8 mouse cellular contexts compared by ENCODE assay signal in genomic region chr2:163534958-163535524, GRCm38 (mm10). TPM values are rescaled to one million over a fixed set of nuclear protein-coding genes. Genes with fewer than 3 reads are reported as not detected.
DNase-seq lines count a peak whose midpoint lies in the region; ATAC-seq and TF ChIP-seq lines count a peak whose summit lies in the region.

No protein-coding gene starts in this region.

- 10% methylated on average over 22 of the region's 22 CpGs for WGBS in hindbrain, postnatal 0 days
- WGBS in macrophage (ENCODE audit: missing documents): 7% methylated on average over 22 of the region's 22 CpGs

- H3K4me2 ChIP-seq in hindbrain, postnatal 0 days (ENCODE audit: low read depth, low read length): peak overlapping the region; percentile 63

- peak overlapping the region; percentile 33 for H3K9ac ChIP-seq in hindbrain, postnatal 0 days (replicated peaks; ENCODE audit: low read length)

- intact Hi-C loops in gastrocnemius, adult 2 months (cut with DNase I): loop anchor here (2.0 to 10.0 kb wide), 2 partner anchors 64 to 190 kb away; no protein-coding TSS in a partner anchor
- intact Hi-C loops in left cerebral cortex, adult 2 months (cut with DNase I): loop anchor here (1.0 to 10.0 kb wide), 3 partner anchors 184 to 290 kb away; partner anchors contain the start of gene Ccn5

- H3K9me3 ChIP-seq in hindbrain, postnatal 0 days (ENCODE audit: low read length): no peaks in the 10 kb centered on the region

- peak; percentile 88 for ATAC-seq in hindbrain, postnatal 0 days

- peak; percentile 93 for DNase-seq in ZHBTc4 (ENCODE audit: low read depth, low spot score)
- DNase-seq in cerebellum, postnatal 4 days (ENCODE audit: low spot score in 2 of 2): peak; percentile 91 to 95
- DNase-seq in gastrocnemius, adult 2 months: peak; percentile 87
- DNase-seq in hindbrain, postnatal 0 days (ENCODE audit: low spot score): peak; percentile 95
- DNase-seq in left cerebral cortex, adult 2 months (ENCODE audit: extremely low spot score in 1 of 2, low spot score in 2 of 2): peak; percentile 86 to 94
- peak; percentile 83 for DNase-seq in retina, postnatal 7 days (ENCODE audit: low read depth, low spot score)
- DNase-seq in urinary bladder, adult 18-20 months (ENCODE audit: low spot score in 2 of 2): peak; percentile 73 to 83

- peak overlapping the region; percentile 53; the same call in 1 of the 2 replicates for H3K27ac ChIP-seq in gastrocnemius, adult 2 months
- H3K27ac ChIP-seq in hindbrain, postnatal 0 days: peak overlapping the region; percentile 37
- no peak overlapping the region for H3K27ac ChIP-seq in left cerebral cortex, adult 2 months
- H3K27ac ChIP-seq in macrophage: no peak overlapping the region

- no peaks in the 10 kb centered on the region for H3K79me2 ChIP-seq in macrophage (ENCODE audit: inconsistent target)

- H3K4me1 ChIP-seq in hindbrain, postnatal 0 days (ENCODE audit: insufficient read depth, low read length): no peaks in the 10 kb centered on the region

- H3K36me3 ChIP-seq in hindbrain, postnatal 0 days (ENCODE audit: insufficient read depth, low read length): no peaks in the 10 kb centered on the region
- H3K36me3 ChIP-seq in macrophage (ENCODE audit: inconsistent target): no peaks in the 10 kb centered on the region

- H3K27me3 ChIP-seq in hindbrain, postnatal 0 days (ENCODE audit: insufficient read depth, low read length): no peaks in the 10 kb centered on the region

- H3K4me3 ChIP-seq in gastrocnemius, adult 2 months: peak overlapping the region; percentile 50
- H3K4me3 ChIP-seq in hindbrain, postnatal 0 days (ENCODE audit: low read length): peak overlapping the region; percentile 27
- peak overlapping the region; percentile 39 for H3K4me3 ChIP-seq in left cerebral cortex, adult 2 months
- peak overlapping the region; percentile 11; the same call in 1 of the 2 replicates for H3K4me3 ChIP-seq in macrophage (ENCODE audit: inconsistent target)

- TF ChIP-seq CTCF in gastrocnemius, adult 2 months (IDR thresholded peaks at IDR 0.05): peak; percentile 95
- TF ChIP-seq CTCF in hindbrain, postnatal 0 days (IDR thresholded peaks at IDR 0.05; ENCODE audit: low read depth): peak; percentile 98
- peak; percentile 97 for TF ChIP-seq CTCF in left cerebral cortex, adult 2 months (IDR thresholded peaks at IDR 0.05)

RNA-seq across cellular contexts. Expression of gene Hnf4a, which starts 28.4 kb away (rescaled TPM):
- not detected for total RNA-seq in gastrocnemius, adult 2 months (2021)
- total RNA-seq in hindbrain, postnatal 0 days (2014; rRNA removed): 0.05 TPM in 1 of 2 replicates, not detected in the other
- not detected in 2 replicates for polyA plus RNA-seq in hindbrain, postnatal 0 days (2015; fragmentation: Nextera tagmentation; extraction: Ambion mirVana)
- not detected for total RNA-seq in left cerebral cortex, adult 2 months (2021)
- not detected for total RNA-seq in macrophage (2018; cell fraction: chromatin; rRNA removed)
- total RNA-seq in macrophage (2018; cell fraction: cytosol; rRNA removed): not detected
- total RNA-seq in macrophage (2018; cell fraction: nucleus; rRNA removed): not detected
- not detected in 3 replicates for polyA plus RNA-seq in macrophage (2018)

RNA-seq across cellular contexts. Expression of gene R3hdml, which starts 42.9 kb away (rescaled TPM):
- not detected for total RNA-seq in gastrocnemius, adult 2 months (2021)
- total RNA-seq in hindbrain, postnatal 0 days (2014; rRNA removed): 0.73 and 2.1 TPM in 2 replicates
- 1.0 TPM in 2 replicates for polyA plus RNA-seq in hindbrain, postnatal 0 days (2015; fragmentation: Nextera tagmentation; extraction: Ambion mirVana)
- total RNA-seq in left cerebral cortex, adult 2 months (2021): not detected
- total RNA-seq in macrophage (2018; cell fraction: chromatin; rRNA removed): not detected
- total RNA-seq in macrophage (2018; cell fraction: cytosol; rRNA removed): not detected
- not detected for total RNA-seq in macrophage (2018; cell fraction: nucleus; rRNA removed)
- polyA plus RNA-seq in macrophage (2018): not detected in 3 replicates

Comparison
In these comparisons a context has a peak if more than half of its experiments do, and no peak if none do; other contexts are left out.
1. H3K27ac ChIP-seq: peak in gastrocnemius, adult 2 months (single experiment) and hindbrain, postnatal 0 days (single experiment); none in left cerebral cortex, adult 2 months (single experiment) and macrophage (single experiment).
2. Peak in every context shown above with its lines, with median percentiles within 50 percentile points of each other: DNase-seq, H3K4me3 ChIP-seq and CTCF ChIP-seq.